Mouse (Mus musculus): ENCODE results near the gene Tmem235. TPM values are rescaled to one million over a fixed set of nuclear protein-coding genes. Genes with fewer than 3 reads are reported as not detected.

Gene Tmem235
- total and polyA plus RNA-seq, 3 experiments: not detected

- no peak overlapping the region for H3K27ac ChIP-seq (ENCODE audit: insufficient read depth, low read depth)
- no peak for DNase-seq (ENCODE audit: extremely low read depth)
- TF ChIP-seq USF2 (conservative IDR thresholded peaks at IDR 0.05; ENCODE audit: low read depth, low read length) (no peak), BHLHE40 (IDR thresholded peaks at IDR 0.05; ENCODE audit: low read depth, low read length) (no peak), IRF4 (IDR thresholded peaks at IDR 0.05; ENCODE audit: low read depth, low read length) (no peak), RAD21 (IDR thresholded peaks at IDR 0.05; ENCODE audit: low read depth, low read length) (no peak), POLR2A (IDR thresholded peaks at IDR 0.05; ENCODE audit: low read depth, low read length) (no peak), MAZ (IDR thresholded peaks at IDR 0.05; ENCODE audit: low read depth, low read length) (no peak), SIN3A (IDR thresholded peaks at IDR 0.05; ENCODE audit: low read length) (no peak), KAT2A (IDR thresholded peaks at IDR 0.05; ENCODE audit: insufficient replicate concordance, low read length) (no peak), ELF1 (IDR thresholded peaks at IDR 0.05; ENCODE audit: low read depth, low read length) (no peak), E2F4 (IDR thresholded peaks at IDR 0.05; ENCODE audit: insufficient replicate concordance, low read depth, low read length) (no peak), JUND (conservative IDR thresholded peaks at IDR 0.05; ENCODE audit: low read depth, low read length) (no peak)
- H3K4me1 ChIP-seq (ENCODE audit: control insufficient read depth in 1 of 2, insufficient read depth in 2 of 2): peaks cover 0 to 11% of the 10 kb centered on the region in 2 experiments; a peak in 2 of 4 replicates
- H3K4me2 ChIP-seq (ENCODE audit: insufficient read depth, low read depth, poor library complexity, severe bottlenecking): no peak overlapping the region
- H3K4me3 ChIP-seq (replicated peaks in 1 of 3; ENCODE audit: low read depth in 2 of 3, low read length in 2 of 3, poor library complexity in 1 of 3): no peak overlapping the region
- no peak overlapping the region for H3K9ac ChIP-seq (ENCODE audit: insufficient read depth, low read depth)
- no peaks in the 10 kb centered on the region for H3K9me3 ChIP-seq (replicated peaks; ENCODE audit: low read length)
- in situ Hi-C loops (cut with MboI; ENCODE audit: low pct_ligation_motif_present, low pct_unique_long_range_greater_than_20kb, low sequenced_read_pairs) (no loop called here), dilution Hi-C loops (cut with MboI; ENCODE audit: extremely low pct_ligation_motif_present, extremely low pct_unique_long_range_greater_than_20kb, low sequenced_read_pairs) (no loop called here)
- H3K36me3 ChIP-seq (replicated peaks in 1 of 2; ENCODE audit: control insufficient read depth in 1 of 2, insufficient read depth in 1 of 2, low read length in 1 of 2): peaks cover 3 to 30% of the 10 kb centered on the region in 2 experiments
- H3K27me3 ChIP-seq (replicated peaks): no peaks in the 10 kb centered on the region
- H3K79me2 ChIP-seq (replicated peaks; ENCODE audit: control insufficient read depth, extremely low read depth, insufficient read depth, poor library complexity, severe bottlenecking): no peaks in the 10 kb centered on the region
Observed at GRCm38 (mm10) chr11:117836306-117836705, 24.2 kb upstream of the Tmem235 start.

DNA sequence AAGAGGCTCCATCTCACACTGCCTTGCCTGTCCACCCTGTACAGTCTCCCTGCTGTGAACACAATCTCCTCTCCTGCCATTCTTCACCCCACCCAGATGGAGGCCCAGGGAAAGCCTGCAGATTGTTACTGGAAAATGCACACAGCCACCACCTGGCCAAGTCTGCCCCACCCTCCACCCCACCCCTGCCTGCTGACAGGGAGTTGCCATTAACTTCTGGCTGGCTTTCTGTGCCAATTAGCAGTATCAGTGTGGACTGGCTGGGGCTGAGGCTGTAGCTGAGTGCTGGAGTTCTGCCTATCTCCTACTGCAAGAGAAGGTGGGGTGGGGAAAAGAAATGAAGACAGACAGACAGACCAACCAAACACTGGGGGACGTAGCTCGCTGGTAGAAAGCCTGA is 22.0 kb upstream of the Tmem235 start:
- Histone ChIP-seq H3K4me2 (ENCODE audit: insufficient read depth, low read depth, poor library complexity, severe bottlenecking) (no peak overlapping the region), H3K27me3 (replicated peaks) (no peaks in the 10 kb centered on the region), H3K79me2 (replicated peaks; ENCODE audit: control insufficient read depth, extremely low read depth, insufficient read depth, poor library complexity, severe bottlenecking) (no peaks in the 10 kb centered on the region), H3K4me3 (replicated peaks in 1 of 3; ENCODE audit: low read depth in 2 of 3, low read length in 2 of 3, poor library complexity in 1 of 3) (no peak overlapping the region), H3K27ac (ENCODE audit: insufficient read depth, low read depth) (no peak overlapping the region), H3K4me1 (ENCODE audit: control insufficient read depth in 1 of 2, insufficient read depth in 2 of 2) (peaks cover 7 to 13% of the 10 kb centered on the region in 2 experiments), H3K36me3 (replicated peaks in 1 of 2; ENCODE audit: control insufficient read depth in 1 of 2, insufficient read depth in 1 of 2, low read length in 1 of 2) (peaks cover 3 to 30% of the 10 kb centered on the region in 2 experiments), H3K9ac (ENCODE audit: insufficient read depth, low read depth) (no peak overlapping the region), H3K9me3 (replicated peaks; ENCODE audit: low read length) (no peaks in the 10 kb centered on the region)
- dilution Hi-C loops (cut with MboI; ENCODE audit: extremely low pct_ligation_motif_present, extremely low pct_unique_long_range_greater_than_20kb, low sequenced_read_pairs): no loop called here
- DNase-seq (ENCODE audit: extremely low read depth): no peak
- in situ Hi-C loops (cut with MboI; ENCODE audit: low pct_ligation_motif_present, low pct_unique_long_range_greater_than_20kb, low sequenced_read_pairs): no loop called here
- no peak for TF ChIP-seq MYC (IDR thresholded peaks at IDR 0.05; ENCODE audit: low read depth, low read length)
- no peak for TF ChIP-seq TCF12 (IDR thresholded peaks at IDR 0.05; ENCODE audit: low read depth, low read length)
- no peak for TF ChIP-seq MAFK (IDR thresholded peaks at IDR 0.05; ENCODE audit: insufficient replicate concordance, low read length)

DNA sequence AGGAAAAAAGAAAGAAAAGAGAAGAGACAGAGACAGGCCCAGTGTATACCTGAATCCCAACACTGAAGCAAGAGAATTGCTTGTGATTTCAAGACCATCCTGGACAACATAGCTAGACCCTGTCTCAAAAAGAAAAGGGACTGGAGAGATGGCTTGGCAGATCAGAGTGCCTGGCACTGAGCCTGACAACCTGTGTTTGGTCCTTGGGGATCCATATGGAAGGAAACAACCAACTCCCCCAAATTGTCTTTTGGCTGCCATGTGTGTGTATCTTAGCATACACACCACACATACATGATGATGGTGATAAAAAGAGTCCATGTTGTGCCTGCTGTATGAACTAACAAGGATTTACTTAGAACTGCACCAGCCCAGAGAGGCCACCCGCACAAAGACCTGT is 21.5 kb upstream of the Tmem235 start:
- in situ Hi-C loops (cut with MboI; ENCODE audit: low pct_ligation_motif_present, low pct_unique_long_range_greater_than_20kb, low sequenced_read_pairs): no loop called here
- dilution Hi-C loops (cut with MboI; ENCODE audit: extremely low pct_ligation_motif_present, extremely low pct_unique_long_range_greater_than_20kb, low sequenced_read_pairs): no loop called here
- no peak overlapping the region for H3K27ac ChIP-seq (ENCODE audit: insufficient read depth, low read depth)

More for the DNA sequence above, 21.5 kb upstream of the Tmem235 start:
- H3K9me3 ChIP-seq (replicated peaks; ENCODE audit: low read length): no peaks in the 10 kb centered on the region
- no peak overlapping the region for H3K9ac ChIP-seq (ENCODE audit: insufficient read depth, low read depth)
- DNase-seq (ENCODE audit: extremely low read depth): no peak
- no peaks in the 10 kb centered on the region for H3K27me3 ChIP-seq (replicated peaks)
- H3K4me1 ChIP-seq (ENCODE audit: control insufficient read depth in 1 of 2, insufficient read depth in 2 of 2): peaks cover 7 to 13% of the 10 kb centered on the region in 2 experiments
- no peaks in the 10 kb centered on the region for H3K79me2 ChIP-seq (replicated peaks; ENCODE audit: control insufficient read depth, extremely low read depth, insufficient read depth, poor library complexity, severe bottlenecking)
- no peak for TF ChIP-seq E2F4 (IDR thresholded peaks at IDR 0.05; ENCODE audit: insufficient replicate concordance, low read depth, low read length)
- TF ChIP-seq ZNF384 (IDR thresholded peaks at IDR 0.05; ENCODE audit: low read depth, low read length): no peak
- no peak for TF ChIP-seq JUN (IDR thresholded peaks at IDR 0.05; ENCODE audit: insufficient read depth, low read depth, low read length)
- no peak for TF ChIP-seq MXI1 (IDR thresholded peaks at IDR 0.05; ENCODE audit: low read depth, low read length)
- H3K36me3 ChIP-seq (replicated peaks in 1 of 2; ENCODE audit: control insufficient read depth in 1 of 2, insufficient read depth in 1 of 2, low read length in 1 of 2): peaks cover 3 to 30% of the 10 kb centered on the region in 2 experiments
- H3K4me3 ChIP-seq (replicated peaks in 1 of 3; ENCODE audit: low read depth in 2 of 3, low read length in 2 of 3, poor library complexity in 1 of 3): no peak overlapping the region
- H3K4me2 ChIP-seq (ENCODE audit: insufficient read depth, low read depth, poor library complexity, severe bottlenecking): no peak overlapping the region

All from CH12.LX (cell line).